Mouse (Mus musculus) olfactory bulb, adult 2 months (tissue): Measurements from ENCODE around the gene Ctnna3.

Source experiments
- CTCF ChIP-seq: fragments of 200-500 bp; IDR thresholded peaks from 2 replicates; pipeline ENCODE4 v1.5.1; 2012; ENCODE audit warnings: low read depth, mild to moderate bottlenecking, low read length, moderate library complexity; ENCODE audit not compliant: insufficient read depth
- POLR2A ChIP-seq: fragments of 200-500 bp; IDR thresholded peaks from 2 replicates; pipeline ENCODE4 v1.6.1; 2012; ENCODE audit warnings: mild to moderate bottlenecking, low read depth, low read length, moderate library complexity; ENCODE audit not compliant: insufficient read depth

- TF ChIP-seq CTCF, result no peak
- no peak for TF ChIP-seq POLR2A
These were observed 380.2 kb downstream of the Ctnna3 start for GRCm38 (mm10) chr10:63810043-63810617.
